Mouse (Mus musculus) G1E (cell line): Measurements from ENCODE around the gene Magi1.

ENCODE experiments used
- CTCF ChIP-seq: IDR thresholded peaks from 2 replicates; pipeline ENCODE4 v1.5.1; 2012; ENCODE audit warnings: low read depth, low read length, inconsistent platforms, mixed read lengths
- TAL1 ChIP-seq: conservative IDR thresholded peaks from 2 replicates; pipeline ENCODE4 v1.6.1; 2012; ENCODE audit warnings: low read depth, low read length, inconsistent platforms, mixed read lengths

- TF ChIP-seq TAL1 (no peak), CTCF (no peak)
These were observed 406.4 kb downstream of the Magi1 start for GRCm38 (mm10) chr6:93877337-93877736.
